Mouse (Mus musculus) ES-CJ7 (cell line): Measurements from ENCODE around the gene Pea15a.
A peak's percentile ranks its signal among the peaks of the same experiment; 100 is the strongest.
"Not testable (repeated sequence)": the region's sequence is repeated elsewhere in the genome, so short reads cannot be mapped to it uniquely, and the experiment has no call there.

Source experiments
- DNase-seq: peaks from one replicate; pipeline ENCODE4 v3.0.0; 2011; ENCODE audit warnings: low read depth, low spot score

The Pea15a gene

GRCm38 (mm10) chr1:172206141-172206917, at the start of gene Pea15a:
Pea15a (minus strand) TSS chr1:172206804.
- peak; percentile 70 for DNase-seq

GRCm38 (mm10) chr1:172247679-172248078, 41.1 kb upstream of the Pea15a start:
- DNase-seq, result peak; percentile 53

- no peak for DNase-seq
These were observed 40.6 kb upstream of the Pea15a start for GRCm38 (mm10) chr1:172247216-172247615.

- not testable (repeated sequence) for DNase-seq
These were observed 38.0 kb upstream of the Pea15a start for GRCm38 (mm10) chr1:172244645-172245044.

- DNase-seq, result peak; percentile 50
These were observed 37.1 kb upstream of the Pea15a start for GRCm38 (mm10) chr1:172243547-172244205.

- DNase-seq, result peak; percentile 52
These were observed 35.8 kb upstream of the Pea15a start for GRCm38 (mm10) chr1:172242401-172242800.

- DNase-seq, result no peak
These were observed 34.5 kb upstream of the Pea15a start for GRCm38 (mm10) chr1:172240945-172241708.

GRCm38 (mm10) chr1:172229215-172229614, 22.6 kb upstream of the Pea15a start:
- no peak for DNase-seq

- no peak for DNase-seq
These were observed 21.6 kb upstream of the Pea15a start for GRCm38 (mm10) chr1:172228209-172228608.

- no peak for DNase-seq
These were observed 14.9 kb upstream of the Pea15a start for GRCm38 (mm10) chr1:172221297-172222063.

GRCm38 (mm10) chr1:172220414-172220813, 13.8 kb upstream of the Pea15a start:
- DNase-seq, result no peak

GRCm38 (mm10) chr1:172219451-172220406, 13.1 kb upstream of the Pea15a start, which contains the start of gene Casq1:
Casq1 (minus strand) TSS chr1:172219868.
- DNase-seq, result no peak

GRCm38 (mm10) chr1:172218164-172218910, 11.7 kb upstream of the Pea15a start:
- peak; percentile 64 for DNase-seq

GRCm38 (mm10) chr1:172217148-172217547, 10.5 kb upstream of the Pea15a start:
- DNase-seq, result peak; percentile 98

GRCm38 (mm10) chr1:172214748-172215147, 8.1 kb upstream of the Pea15a start:
- no peak for DNase-seq

- DNase-seq, result no peak
These were observed 7.2 kb upstream of the Pea15a start for GRCm38 (mm10) chr1:172213771-172214170.

- DNase-seq, result peak; percentile 82
These were observed 6.2 kb upstream of the Pea15a start for GRCm38 (mm10) chr1:172212776-172213175.

- DNase-seq, result no peak
These were observed 544 bp upstream of the Pea15a start for GRCm38 (mm10) chr1:172207111-172207584.

GRCm38 (mm10) chr1:172205741-172206087, 890 bp downstream of the Pea15a start:
- DNase-seq, result no peak
